Mouse (Mus musculus): ENCODE measurements around the gene Ccser1. TPM values are rescaled to one million over a fixed set of nuclear protein-coding genes. Genes with fewer than 3 reads are reported as not detected.

Gene Ccser1
- total RNA-seq (2021), result 10 to 100 TPM; 47.0 to 49.7 TPM

- intact Hi-C loops (cut with DNase I), result loop anchor here (10.0 kb wide), 2 partner anchors 105 to 115 kb away; no protein-coding TSS in a partner anchor
- peak; percentile 70 for DNase-seq
These were observed at the start of gene Ccser1 for GRCm38 (mm10) chr6:61179949-61180755. TSS of gene Ccser1 (plus strand) at chr6:61180324.

GRCm38 (mm10) chr6:61136436-61136835 is 43.7 kb upstream of the Ccser1 start:
- intact Hi-C loops (cut with DNase I), result no loop called here
- no peak for DNase-seq

- no peak for DNase-seq
- intact Hi-C loops (cut with DNase I), result no loop called here
These were observed 37.1 kb upstream of the Ccser1 start for GRCm38 (mm10) chr6:61143031-61143430.

- DNase-seq, result no peak
These were observed 27.2 kb upstream of the Ccser1 start for GRCm38 (mm10) chr6:61152924-61153323.

GRCm38 (mm10) chr6:61154654-61155053 is 25.5 kb upstream of the Ccser1 start:
- intact Hi-C loops (cut with DNase I), result no loop called here
- DNase-seq, result no peak

More at GRCm38 (mm10) chr6:61152924-61153323, 27.2 kb upstream of the Ccser1 start:
- intact Hi-C loops (cut with DNase I), result no loop called here

GRCm38 (mm10) chr6:61155059-61155629 is 25.0 kb upstream of the Ccser1 start:
- no peak for DNase-seq
- intact Hi-C loops (cut with DNase I), result no loop called here

GRCm38 (mm10) chr6:61155718-61156117 is 24.4 kb upstream of the Ccser1 start:
- intact Hi-C loops (cut with DNase I), result no loop called here
- DNase-seq, result no peak

- intact Hi-C loops (cut with DNase I), result no loop called here
- no peak for DNase-seq
These were observed 18.0 kb upstream of the Ccser1 start for GRCm38 (mm10) chr6:61162117-61162516.

GRCm38 (mm10) chr6:61166891-61167290 is 13.2 kb upstream of the Ccser1 start:
- intact Hi-C loops (cut with DNase I), result no loop called here
- no peak for DNase-seq

- no peak for DNase-seq
- intact Hi-C loops (cut with DNase I), result loop anchor here (10.0 kb wide), 1 partner anchor 111 kb away; no protein-coding TSS in a partner anchor
These were observed 4.0 kb upstream of the Ccser1 start for GRCm38 (mm10) chr6:61176126-61176525.

- intact Hi-C loops (cut with DNase I), result loop anchor here (10.0 kb wide), 1 partner anchor 113 kb away; no protein-coding TSS in a partner anchor
- DNase-seq, result no peak
These were observed 2.6 kb upstream of the Ccser1 start for GRCm38 (mm10) chr6:61177476-61177875.

GRCm38 (mm10) chr6:61179641-61179948 is 529 bp upstream of the Ccser1 start:
- intact Hi-C loops (cut with DNase I), result loop anchor here (10.0 kb wide), 1 partner anchor 115 kb away; no protein-coding TSS in a partner anchor
- DNase-seq, result no peak

- intact Hi-C loops (cut with DNase I), result loop anchor here (10.0 kb wide), 1 partner anchor 104 kb away; no protein-coding TSS in a partner anchor
- no peak for DNase-seq
These were observed 650 bp downstream of the Ccser1 start for GRCm38 (mm10) chr6:61180756-61181191.

GRCm38 (mm10) chr6:61189029-61189428 is 8.9 kb downstream of the Ccser1 start:
- intact Hi-C loops (cut with DNase I), result loop anchor here (10.0 kb wide), 1 partner anchor 96 kb away; no protein-coding TSS in a partner anchor
- no peak for DNase-seq

GRCm38 (mm10) chr6:61191597-61192386 is 11.7 kb downstream of the Ccser1 start:
- intact Hi-C loops (cut with DNase I), result no loop called here
- DNase-seq, result no peak

- no peak for DNase-seq
- intact Hi-C loops (cut with DNase I), result no loop called here
These were observed 23.2 kb downstream of the Ccser1 start for GRCm38 (mm10) chr6:61203344-61203743.

GRCm38 (mm10) chr6:61206042-61206441 is 25.9 kb downstream of the Ccser1 start:
- no peak for DNase-seq
- intact Hi-C loops (cut with DNase I), result no loop called here

GRCm38 (mm10) chr6:61206619-61207018 is 26.5 kb downstream of the Ccser1 start:
- intact Hi-C loops (cut with DNase I), result no loop called here
- no peak for DNase-seq

- no peak for DNase-seq
- intact Hi-C loops (cut with DNase I), result no loop called here
These were observed 30.1 kb downstream of the Ccser1 start for GRCm38 (mm10) chr6:61210061-61210737.

- intact Hi-C loops (cut with DNase I), result no loop called here
- no peak for DNase-seq
These were observed 35.6 kb downstream of the Ccser1 start for GRCm38 (mm10) chr6:61215705-61216104.

- DNase-seq, result no peak
- intact Hi-C loops (cut with DNase I), result no loop called here
These were observed 36.4 kb downstream of the Ccser1 start for GRCm38 (mm10) chr6:61216514-61216913.
